Mouse (Mus musculus) embryonic facial prominence, embryonic 11.5 days (tissue): ENCODE measurements at regions not wholly inside any gene's neighbourhood (a gene's known extent, or its start where the extent isn't known, plus 50 kb on each side); places are given as distances from the start of the nearest gene placed in this dataset.
"Not testable (repeated sequence)": the region's sequence is repeated elsewhere in the genome, so short reads cannot be mapped to it uniquely, and the experiment has no call there.

Experiments
- ATAC-seq: fragments of 200-750 bp; cut with Nextera tagmentation; replicated peaks from 2 replicates; pipeline ENCODE4 v1.8.0; 2017; ENCODE audit warnings: low read depth; ENCODE audit not compliant: insufficient number of reproducible peaks, low FRiP score, low TSS enrichment
- DNase-seq: peaks from one replicate; pipeline ENCODE4 v3.0.0-alpha.2; 2015; ENCODE audit warnings: low spot score
- H3K27ac ChIP-seq: fragments of 300-500 bp; sonication (generic); replicated peaks from 2 replicates; pipeline ENCODE4 v1.5.1; 2014; ENCODE audit warnings: mild to moderate bottlenecking, low read depth, low read length, control low read depth
- H3K27me3 ChIP-seq: fragments of 300-500 bp; sonication (generic); 2 replicates; pipeline ENCODE4 v1.6.1; 2014; ENCODE audit warnings: mild to moderate bottlenecking, low read length, moderate library complexity, mixed read lengths; ENCODE audit not compliant: control insufficient read depth, insufficient read depth
- H3K36me3 ChIP-seq: fragments of 300-500 bp; sonication (generic); replicated peaks from 2 replicates; pipeline ENCODE4 v1.6.1; 2014; ENCODE audit warnings: low read depth, mild to moderate bottlenecking, low read length, moderate library complexity, mixed read lengths; ENCODE audit not compliant: control insufficient read depth, insufficient read depth
- H3K4me1 ChIP-seq: fragments of 300-500 bp; sonication (generic); 2 replicates; pipeline ENCODE4 v1.6.1; 2014; ENCODE audit warnings: low read length, mixed read lengths; ENCODE audit not compliant: control insufficient read depth, insufficient read depth
- H3K4me2 ChIP-seq: fragments of 300-500 bp; sonication (generic); 2 replicates; pipeline ENCODE4 v1.6.1; 2014; ENCODE audit warnings: low read depth, mild to moderate bottlenecking, control low read depth, low read length, moderate library complexity
- H3K4me3 ChIP-seq: fragments of 300-500 bp; sonication (generic); 2 replicates; pipeline ENCODE4 v1.5.1; 2014; ENCODE audit warnings: low read depth, low read length, control low read depth
- H3K9ac ChIP-seq: fragments of 300-500 bp; sonication (generic); replicated peaks from 2 replicates; pipeline ENCODE4 v1.6.1; 2014; ENCODE audit warnings: mild to moderate bottlenecking, control low read depth, low read length
- H3K9me3 ChIP-seq: fragments of 300-500 bp; sonication (generic); replicated peaks from 2 replicates; pipeline ENCODE4 v1.6.1; 2016; ENCODE audit warnings: mild to moderate bottlenecking, low read length, inconsistent platforms, mixed read lengths; ENCODE audit not compliant: control insufficient read depth
- WGBS: fragments of 180-500 bp; shearing (Covaris S2); extraction: QIAGEN DNeasy Blood & Tissue Kit; methylation state at CpG from one replicate; pipeline ENCODE4 v1.1.7; 2014; 5-methylcytosine and 5-hydroxymethylcytosine counted together

- Histone ChIP-seq H3K4me2 (no peak overlapping the region), H3K27ac (no peak overlapping the region), H3K27me3 (no peaks in the 10 kb centered on the region), H3K36me3 (no peaks in the 10 kb centered on the region), H3K9ac (no peak overlapping the region), H3K4me1 (no peaks in the 10 kb centered on the region; the same call in 1 of the 2 replicates), H3K4me3 (no peak overlapping the region), H3K9me3 (no peaks in the 10 kb centered on the region)
- ATAC-seq: no peak
- DNase-seq: no peak
- WGBS: 33% methylated on average over 5 of the region's 5 CpGs
Observed at GRCm38 (mm10) chr6:66401468-66401867, 133.7 kb upstream of the Mad2l1 start.

GRCm38 (mm10) chr6:66401868-66402440 lies 133.2 kb upstream of the Mad2l1 start:
- 25% methylated on average over 5 of the region's 5 CpGs for WGBS
- Histone ChIP-seq H3K4me2 (no peak overlapping the region), H3K4me3 (no peak overlapping the region), H3K4me1 (no peaks in the 10 kb centered on the region; the same call in 1 of the 2 replicates), H3K9ac (peak overlapping the region; percentile 22; the same call in 1 of the 2 replicates), H3K27me3 (no peaks in the 10 kb centered on the region), H3K9me3 (no peaks in the 10 kb centered on the region), H3K27ac (no peak overlapping the region), H3K36me3 (no peaks in the 10 kb centered on the region)
- no peak for ATAC-seq
- peak; percentile 17 for DNase-seq

DNA sequence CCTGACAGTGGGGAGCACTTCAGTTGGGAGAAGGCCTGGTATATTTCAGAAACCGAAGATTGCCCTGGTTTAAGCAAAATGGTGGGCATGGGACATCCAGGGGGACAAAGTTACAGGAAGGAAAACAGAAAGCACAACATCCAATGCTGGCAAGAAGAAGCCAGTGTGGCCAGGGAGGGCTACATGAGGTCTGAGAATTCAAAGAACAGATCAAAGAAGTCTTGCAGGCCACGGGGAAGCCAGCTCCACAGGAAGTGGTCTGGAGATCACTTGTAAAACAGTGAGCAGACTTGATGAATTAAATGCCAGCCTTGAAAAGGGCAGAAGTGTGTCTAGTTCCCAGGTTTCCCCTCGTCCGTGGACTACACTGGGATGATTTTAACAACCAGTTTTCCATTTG lies 120.4 kb upstream of the Mad2l1 start:
- no peak overlapping the region for H3K4me2 ChIP-seq
- no peak overlapping the region for H3K9ac ChIP-seq
- DNase-seq (no peak), ATAC-seq (no peak)
- WGBS: 35% methylated on average over 4 of the region's 4 CpGs
- H3K36me3 ChIP-seq: no peaks in the 10 kb centered on the region
- no peaks in the 10 kb centered on the region for H3K4me1 ChIP-seq
- H3K27me3 ChIP-seq: no peaks in the 10 kb centered on the region
- H3K4me3 ChIP-seq: no peak overlapping the region
- H3K9me3 ChIP-seq: no peaks in the 10 kb centered on the region
- no peak overlapping the region for H3K27ac ChIP-seq

- H3K9ac ChIP-seq: no peak overlapping the region
- H3K4me3 ChIP-seq: no peak overlapping the region
- no peaks in the 10 kb centered on the region for H3K4me1 ChIP-seq
- no peak overlapping the region for H3K27ac ChIP-seq
- H3K36me3 ChIP-seq: no peaks in the 10 kb centered on the region
- no peak overlapping the region for H3K4me2 ChIP-seq
- ATAC-seq: no peak
- WGBS: 54% methylated on average over 7 of the region's 7 CpGs
- no peaks in the 10 kb centered on the region for H3K9me3 ChIP-seq
- no peaks in the 10 kb centered on the region for H3K27me3 ChIP-seq
- DNase-seq: no peak
Observed at GRCm38 (mm10) chr6:66419452-66420041, 115.6 kb upstream of the Mad2l1 start.

DNA sequence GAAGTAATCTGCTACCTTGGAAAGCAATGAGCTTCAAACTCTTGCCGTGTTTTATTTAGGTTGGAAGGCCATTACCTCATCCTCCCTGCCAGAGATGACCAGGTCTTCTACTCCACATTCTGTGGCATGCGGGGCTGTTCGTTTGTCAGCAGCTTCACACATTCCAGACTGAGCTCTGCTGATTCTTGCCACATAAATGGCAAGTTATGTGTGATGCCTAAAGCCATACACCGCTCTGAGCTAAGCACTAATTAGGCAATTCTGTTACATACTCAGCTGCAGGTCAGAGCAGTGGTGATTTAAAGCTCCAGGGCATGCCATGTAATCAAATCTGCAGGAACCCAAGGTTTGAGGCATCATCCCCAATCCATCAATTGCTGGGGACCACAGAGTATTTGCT lies 106.8 kb upstream of the Mad2l1 start:
- no peaks in the 10 kb centered on the region for H3K36me3 ChIP-seq
- H3K4me1 ChIP-seq: no peaks in the 10 kb centered on the region
- H3K9me3 ChIP-seq: no peaks in the 10 kb centered on the region
- no peaks in the 10 kb centered on the region for H3K27me3 ChIP-seq
- DNase-seq (no peak), ATAC-seq (no peak)
- WGBS: 59% methylated on average over 4 of the region's 4 CpGs
- no peak overlapping the region for H3K27ac ChIP-seq
- H3K4me3 ChIP-seq: no peak overlapping the region
- H3K9ac ChIP-seq: no peak overlapping the region
- no peak overlapping the region for H3K4me2 ChIP-seq

DNA sequence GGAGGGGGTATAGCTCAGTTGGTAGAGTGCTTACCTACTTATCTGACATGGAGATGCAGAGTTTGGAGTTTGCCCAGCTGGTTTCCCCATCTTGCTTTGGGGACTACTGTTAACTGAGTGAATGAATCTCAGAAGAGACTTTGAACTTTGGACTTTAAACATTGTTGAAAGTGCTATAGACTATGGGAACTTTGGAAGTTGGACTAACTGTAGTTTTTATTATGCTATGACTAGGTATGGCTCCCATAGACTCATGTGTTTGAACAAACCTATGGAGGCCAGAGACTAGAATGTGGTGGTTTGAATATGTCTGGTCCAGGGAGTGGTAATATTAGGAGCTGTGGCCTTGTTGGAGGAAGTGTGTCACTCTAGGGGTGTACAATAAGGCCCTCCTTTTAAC lies 84.8 kb upstream of the Mad2l1 start:
- DNase-seq, H3K9me3 ChIP-seq, H3K4me2 ChIP-seq, H3K36me3 ChIP-seq, H3K4me1 ChIP-seq, H3K9ac ChIP-seq, H3K27ac ChIP-seq, H3K4me3 ChIP-seq, ATAC-seq, H3K27me3 ChIP-seq: not testable (repeated sequence)

DNA sequence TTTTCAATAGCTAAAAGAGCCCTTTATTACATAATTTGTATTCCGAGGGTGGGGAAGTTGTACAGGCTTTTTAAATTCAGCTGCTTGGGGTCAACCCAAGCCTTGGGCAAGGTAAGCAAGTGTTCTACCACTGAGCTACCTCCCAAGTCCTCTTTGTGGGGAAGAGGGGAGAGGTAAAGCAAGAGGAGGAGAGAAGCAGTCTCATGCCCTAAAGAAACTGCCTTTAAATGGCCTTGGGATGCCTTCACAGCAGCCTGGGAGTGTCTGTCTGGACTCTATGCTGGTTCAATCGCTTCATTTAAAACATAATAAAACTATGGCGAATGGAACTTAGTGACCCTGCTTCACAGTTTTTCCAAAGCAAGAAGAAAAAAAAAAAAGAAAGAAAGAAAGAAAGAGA lies 77.0 kb upstream of the Mad2l1 start:
- H3K4me3 ChIP-seq: no peak overlapping the region
- no peak overlapping the region for H3K9ac ChIP-seq
- DNase-seq (no peak), ATAC-seq (no peak)
- no peaks in the 10 kb centered on the region for H3K9me3 ChIP-seq
- no peaks in the 10 kb centered on the region for H3K36me3 ChIP-seq
- 66% methylated on average over 3 of the region's 3 CpGs for WGBS
- H3K27ac ChIP-seq: no peak overlapping the region
- no peaks in the 10 kb centered on the region for H3K27me3 ChIP-seq
- H3K4me1 ChIP-seq: no peaks in the 10 kb centered on the region
- H3K4me2 ChIP-seq: no peak overlapping the region

- ATAC-seq (no peak), DNase-seq (no peak)
- Histone ChIP-seq H3K9me3 (no peaks in the 10 kb centered on the region), H3K4me1 (no peaks in the 10 kb centered on the region), H3K4me3 (no peak overlapping the region), H3K9ac (no peak overlapping the region), H3K4me2 (no peak overlapping the region), H3K36me3 (no peaks in the 10 kb centered on the region), H3K27ac (no peak overlapping the region), H3K27me3 (no peaks in the 10 kb centered on the region)
- 68% methylated on average over 4 of the region's 5 CpGs for WGBS
Observed at GRCm38 (mm10) chr6:66464540-66464939, 70.7 kb upstream of the Mad2l1 start.
